Mouse (Mus musculus) CH12.LX (cell line): Measurements from ENCODE around the gene Asb3. TPM values are rescaled to one million over a fixed set of nuclear protein-coding genes. Genes with fewer than 3 reads are reported as not detected.

Experiments used
- DNase-seq: peaks from one replicate; pipeline ENCODE4 v3.0.0-alpha.2; 2013; ENCODE audit errors: extremely low read depth
- H3K27ac ChIP-seq: 2 replicates; pipeline ENCODE4 v1.5.1; 2012; ENCODE audit warnings: low read depth, mild to moderate bottlenecking, control low read depth, moderate library complexity; ENCODE audit not compliant: insufficient read depth
- H3K27me3 ChIP-seq: replicated peaks from 2 replicates; pipeline ENCODE3; 2012; ENCODE audit warnings: inconsistent platforms
- H3K36me3 ChIP-seq, 2 experiments: replicated peaks in 1 of 2; 2 replicates each; pipeline versions ENCODE3 to v1.6.1; 2012; ENCODE audit warnings: inconsistent platforms in 1 of 2, low read length in 1 of 2, mild to moderate bottlenecking in 1 of 2, mixed read lengths in 1 of 2, moderate library complexity in 1 of 2; ENCODE audit not compliant: control insufficient read depth in 1 of 2, insufficient read depth in 1 of 2
- H3K4me1 ChIP-seq, 2 experiments: 2 replicates each; pipeline ENCODE4 v1.6.1; 2012; ENCODE audit warnings: inconsistent platforms in 1 of 2, moderate library complexity in 1 of 2; ENCODE audit not compliant: insufficient read depth in 2 of 2, control insufficient read depth in 1 of 2
- H3K4me2 ChIP-seq: 2 replicates; pipeline ENCODE4 v1.6.1; 2012; ENCODE audit warnings: low read depth, mild to moderate bottlenecking, control low read depth; ENCODE audit not compliant: poor library complexity, insufficient read depth, severe bottlenecking
- H3K4me3 ChIP-seq, 3 experiments: fragments of 150-350 bp in 1 of 3; sonication (generic) in 1 of 3; replicated peaks in 1 of 3; 2 replicates each; pipeline versions ENCODE3 to v1.5.1; 2011 to 2012; ENCODE audit warnings: low read depth in 2 of 3, low read length in 2 of 3, mild to moderate bottlenecking in 2 of 3, moderate library complexity in 2 of 3, control low read depth in 1 of 3, improper control_type of control experiment in 1 of 3, inconsistent platforms in 1 of 3, mixed read lengths in 1 of 3; ENCODE audit not compliant: poor library complexity in 1 of 3
- H3K79me2 ChIP-seq: replicated peaks from 2 replicates; pipeline ENCODE4 v1.6.1; 2012; ENCODE audit warnings: mild to moderate bottlenecking, moderate library complexity; ENCODE audit not compliant: control insufficient read depth, poor library complexity, insufficient read depth, severe bottlenecking; ENCODE audit errors: extremely low read depth
- H3K9ac ChIP-seq: 2 replicates; pipeline ENCODE4 v1.6.1; 2012; ENCODE audit warnings: low read depth, mild to moderate bottlenecking, control low read depth, moderate library complexity; ENCODE audit not compliant: insufficient read depth
- H3K9me3 ChIP-seq: replicated peaks from 2 replicates; pipeline ENCODE3; 2012; ENCODE audit warnings: low read length, inconsistent platforms, mixed read lengths
- CTCF ChIP-seq, 2 experiments: IDR thresholded peaks in 1 of 2; conservative IDR thresholded peaks in 1 of 2; 2 replicates each; pipeline ENCODE4 v1.5.1; 2011 to 2012; ENCODE audit warnings: low read depth in 2 of 2, low read length in 2 of 2, improper control_type of control experiment in 1 of 2, inconsistent platforms in 1 of 2, mild to moderate bottlenecking in 1 of 2, moderate library complexity in 1 of 2
- E2F4 ChIP-seq: IDR thresholded peaks from 2 replicates; pipeline ENCODE4 v1.6.1; 2011; ENCODE audit warnings: low read depth, low read length, improper control_type of control experiment; ENCODE audit not compliant: insufficient replicate concordance
- EP300 ChIP-seq: IDR thresholded peaks from 2 replicates; pipeline ENCODE4 v1.6.1; 2011; ENCODE audit warnings: low read length, improper control_type of control experiment
- GABPA ChIP-seq: IDR thresholded peaks from 2 replicates; pipeline ENCODE4 v1.6.1; 2012; ENCODE audit warnings: low read depth, low read length, improper control_type of control experiment, inconsistent platforms; ENCODE audit not compliant: insufficient replicate concordance
- HCFC1 ChIP-seq: IDR thresholded peaks from 2 replicates; pipeline ENCODE4 v1.6.1; 2012; ENCODE audit warnings: low read depth, mild to moderate bottlenecking, inconsistent platforms, low read length, improper control_type of control experiment
- JUN ChIP-seq: IDR thresholded peaks from 2 replicates; pipeline ENCODE4 v1.6.1; 2011; ENCODE audit warnings: low read depth, mild to moderate bottlenecking, low read length, improper control_type of control experiment, moderate library complexity; ENCODE audit not compliant: insufficient read depth
- KAT2A ChIP-seq: IDR thresholded peaks from 2 replicates; pipeline ENCODE4 v1.6.1; 2012; ENCODE audit warnings: low read length, improper control_type of control experiment, inconsistent platforms; ENCODE audit not compliant: insufficient replicate concordance
- MAFK ChIP-seq: IDR thresholded peaks from 2 replicates; pipeline ENCODE4 v1.6.1; 2011; ENCODE audit warnings: low read length, improper control_type of control experiment; ENCODE audit not compliant: insufficient replicate concordance
- MXI1 ChIP-seq: IDR thresholded peaks from 2 replicates; pipeline ENCODE4 v1.6.1; 2011; ENCODE audit warnings: mild to moderate bottlenecking, low read depth, low read length, improper control_type of control experiment
- MYC ChIP-seq: IDR thresholded peaks from 2 replicates; pipeline ENCODE4 v1.6.1; 2011; ENCODE audit warnings: low read depth, mild to moderate bottlenecking, improper control_type of control experiment, low read length
- NELFE ChIP-seq: IDR thresholded peaks from 2 replicates; pipeline ENCODE4 v1.6.1; 2011; ENCODE audit warnings: low read depth, low read length, improper control_type of control experiment
- NRF1 ChIP-seq: IDR thresholded peaks from 2 replicates; pipeline ENCODE4 v1.6.1; 2014; ENCODE audit warnings: low read depth, mild to moderate bottlenecking, inconsistent platforms, low read length, improper control_type of control experiment, moderate library complexity
- PAX5 ChIP-seq: IDR thresholded peaks from 2 replicates; pipeline ENCODE4 v1.6.1; 2012; ENCODE audit warnings: low read length, inconsistent platforms, mixed read lengths
- POLR2A ChIP-seq: IDR thresholded peaks from 2 replicates; pipeline ENCODE4 v1.6.1; 2011; ENCODE audit warnings: low read depth, mild to moderate bottlenecking, improper control_type of control experiment, low read length
- RAD21 ChIP-seq: IDR thresholded peaks from 2 replicates; pipeline ENCODE4 v1.6.1; 2011; ENCODE audit warnings: low read depth, mild to moderate bottlenecking, low read length, improper control_type of control experiment, moderate library complexity
- RCOR1 ChIP-seq: conservative IDR thresholded peaks from 2 replicates; pipeline ENCODE4 v1.6.1; 2012; ENCODE audit warnings: low read depth, mild to moderate bottlenecking, inconsistent platforms, low read length, improper control_type of control experiment
- UBTF ChIP-seq: IDR thresholded peaks from 2 replicates; pipeline ENCODE4 v1.6.1; 2012; ENCODE audit warnings: low read depth, mild to moderate bottlenecking, inconsistent platforms, low read length, improper control_type of control experiment, moderate library complexity
- ZKSCAN1 ChIP-seq: IDR thresholded peaks from 2 replicates; pipeline ENCODE4 v1.6.1; 2012; ENCODE audit warnings: low read depth, inconsistent platforms, low read length, improper control_type of control experiment, borderline replicate concordance
- dilution Hi-C: fragments of 300-500 bp; cut with MboI; formaldehyde crosslinking; loops from 2 replicates; pipeline ENCODE4 v1.14.3; 2020; ENCODE audit warnings: low sequenced_read_pairs; ENCODE audit not compliant: extremely low pct_unique_long_range_greater_than_20kb, extremely low pct_ligation_motif_present
- in situ Hi-C: fragments of 300-500 bp; cut with MboI; formaldehyde crosslinking; loops from 3 replicates; pipeline ENCODE4 v1.14.3; 2019; ENCODE audit warnings: low sequenced_read_pairs, low pct_ligation_motif_present, low pct_unique_long_range_greater_than_20kb, mixed read lengths
- polyA plus RNA-seq: library from polyadenylated mRNA; unstranded; fragments of >175 nt; gene quantifications from 2 replicates; pipeline ENCODE4 v1.2.1, GENCODE M21; 2012; ENCODE audit warnings: low read depth; ENCODE audit not compliant: insufficient read length
- total RNA-seq, 2 experiments: library from RNA; depleted of rRNA; stranded (reverse); fragments of 300-350 nt in 1 of 2; fragments of >200 nt in 1 of 2; gene quantifications; 2 replicates each; pipeline ENCODE4 v1.2.3; 2012 to 2014

Gene Asb3
- total and polyA plus RNA-seq, 3 experiments = 12.9 to 35.5 (median 14.1) TPM

DNA sequence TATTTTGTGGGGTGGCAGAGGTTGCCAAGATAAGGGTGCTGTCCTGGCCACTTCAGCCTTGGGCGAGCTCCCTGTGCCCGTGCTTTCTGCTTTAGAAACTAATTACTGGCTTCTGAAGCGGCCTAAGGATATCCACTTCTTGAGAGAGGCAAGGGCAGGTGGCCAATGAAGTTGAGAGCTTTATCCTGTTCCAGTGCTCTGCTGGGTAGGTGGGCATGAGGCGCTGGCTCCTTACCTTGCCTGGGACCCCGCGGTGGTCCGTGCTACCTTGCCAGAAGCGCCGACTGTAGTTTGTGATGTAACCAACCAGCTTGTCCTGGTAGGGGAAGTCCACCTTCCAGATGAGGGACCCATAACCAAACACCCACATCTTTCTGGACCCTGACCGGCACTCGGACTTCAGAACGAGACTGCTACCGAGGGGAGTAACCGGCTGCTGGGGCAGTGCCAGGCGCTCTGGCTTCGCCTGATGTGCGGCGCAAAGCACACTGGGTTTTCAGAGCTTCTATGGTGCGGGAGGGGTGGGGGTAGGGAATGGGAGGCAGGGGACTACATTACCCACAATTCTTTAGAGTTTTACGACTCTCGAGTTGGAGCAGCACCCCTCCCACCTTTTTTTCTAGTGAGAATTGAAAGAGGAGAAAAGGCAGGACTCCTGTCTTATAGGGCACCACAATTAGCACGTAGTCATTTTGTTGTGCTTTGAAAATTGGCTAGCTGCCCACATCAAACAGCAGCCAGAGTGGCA lies 100.8 kb downstream of the Asb3 start, which contains the start of gene Chac2 (continued):
- peak; percentile 53; the same call in 1 of the 2 replicates for TF ChIP-seq MXI1
- no peak for TF ChIP-seq PAX5
- TF ChIP-seq ZKSCAN1 = no peak
- TF ChIP-seq NRF1 = peak; percentile 35
- 0 out of 2 replicates have a peak, but pooled peaks have one; percentile 45 for TF ChIP-seq UBTF
- 0 out of 2 replicates have a peak, but pooled peaks have one; percentile 37 for TF ChIP-seq RCOR1
- peak; percentile 97 for TF ChIP-seq POLR2A
- no peak for TF ChIP-seq E2F4
- TF ChIP-seq EP300 = no peak

DNA sequence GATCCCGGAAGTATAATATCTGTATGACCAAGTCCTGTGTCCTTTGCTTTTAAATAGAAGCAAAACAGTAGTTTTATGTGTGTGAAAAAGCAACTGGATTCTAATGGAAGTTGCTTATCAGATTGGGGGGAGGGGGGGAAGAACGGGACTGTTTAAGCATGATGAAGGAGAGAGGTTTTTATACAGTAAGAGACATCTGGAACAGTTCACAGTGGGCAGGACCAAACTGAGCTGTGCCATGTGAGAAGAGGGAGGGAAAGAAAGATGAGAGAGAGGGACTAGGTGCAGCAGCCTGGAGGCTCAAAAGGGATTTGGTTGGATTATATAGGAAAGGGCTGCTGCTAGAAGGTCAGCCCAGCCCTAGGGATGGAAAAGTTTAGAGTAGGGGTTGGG lies 101.4 kb downstream of the Asb3 start:
- H3K9ac ChIP-seq = peak overlapping the region; percentile 59
- peak overlapping the region; percentile 50 to 88 (median 72) for H3K4me3 ChIP-seq
- no peaks in the 10 kb centered on the region for H3K27me3 ChIP-seq
- peaks cover 0 to 11% of the 10 kb centered on the region in 2 experiments for H3K36me3 ChIP-seq
- H3K79me2 ChIP-seq = peaks cover 9% of the 10 kb centered on the region
- in situ Hi-C loops = no loop called here
- dilution Hi-C loops = no loop called here
- DNase-seq = no peak
- peak overlapping the region; percentile 98 for H3K4me2 ChIP-seq
- H3K4me1 ChIP-seq = peaks cover 0 to 23% of the 10 kb centered on the region in 2 experiments; a peak in 2 of 4 replicates
- H3K27ac ChIP-seq = no peak overlapping the region
- no peaks in the 10 kb centered on the region for H3K9me3 ChIP-seq
- TF ChIP-seq MYC (no peak), KAT2A (no peak), JUN (no peak), NRF1 (no peak), GABPA (no peak), RAD21 (no peak), UBTF (no peak), HCFC1 (no peak), MAFK (no peak), CTCF (conservative IDR thresholded peaks at IDR 0.05 in 1 of 2, IDR thresholded peaks at IDR 0.05 in 1 of 2; ENCODE audit: low read depth in 2 of 2, low read length in 2 of 2) (no peak), NELFE (no peak)
